Mouse (Mus musculus) C3H10T1/2 (cell line): Measurements from ENCODE around the gene Lce1l. TPM values are rescaled to one million over a fixed set of nuclear protein-coding genes. Genes with fewer than 3 reads are reported as not detected.

Experiments used
- polyA plus RNA-seq, 2 experiments: library from polyadenylated mRNA; unstranded; fragments of >200 nt; fragmentation: generic; extraction: Trizol; gene quantifications; one replicate each; pipeline ENCODE4 v1.2.1; 2012; ENCODE audit warnings: missing spikeins in 2 of 2

Lce1l gene
- polyA plus RNA-seq: not detected

GRCm38 (mm10) chr3:92851186-92851585 lies at the start of gene Lce1l:
Gene Lce1l, minus strand, starts transcription at chr3:92851286.

DNA sequence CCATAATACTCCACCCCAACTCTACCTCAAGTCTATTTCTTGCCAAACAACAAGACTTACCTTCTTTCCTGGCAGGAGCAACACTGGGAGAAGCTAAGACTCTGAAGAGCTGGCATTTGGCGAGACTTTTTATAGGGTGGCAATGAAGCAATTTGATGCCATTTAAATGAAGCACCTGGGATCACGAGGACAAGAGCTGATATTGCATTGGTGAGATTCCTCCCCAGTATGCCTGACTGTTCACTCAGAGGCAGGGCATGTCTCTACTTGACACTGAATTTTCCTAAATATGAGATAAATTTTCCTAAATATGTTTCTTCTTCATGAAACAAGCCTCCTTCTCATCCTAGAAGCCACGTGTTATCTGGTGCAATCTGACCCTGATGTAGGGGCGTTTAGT lies 19.0 kb upstream of the Lce1l start, which contains the start of gene 2310050C09Rik:
Gene 2310050C09Rik (minus strand): TSS at position 101 of the 400 bp plus-strand sequence.

GRCm38 (mm10) chr3:92827108-92827507 lies 24.0 kb downstream of the Lce1l start, which contains the start of gene Kprp:
Gene Kprp, minus strand, starts transcription at chr3:92827247.

DNA sequence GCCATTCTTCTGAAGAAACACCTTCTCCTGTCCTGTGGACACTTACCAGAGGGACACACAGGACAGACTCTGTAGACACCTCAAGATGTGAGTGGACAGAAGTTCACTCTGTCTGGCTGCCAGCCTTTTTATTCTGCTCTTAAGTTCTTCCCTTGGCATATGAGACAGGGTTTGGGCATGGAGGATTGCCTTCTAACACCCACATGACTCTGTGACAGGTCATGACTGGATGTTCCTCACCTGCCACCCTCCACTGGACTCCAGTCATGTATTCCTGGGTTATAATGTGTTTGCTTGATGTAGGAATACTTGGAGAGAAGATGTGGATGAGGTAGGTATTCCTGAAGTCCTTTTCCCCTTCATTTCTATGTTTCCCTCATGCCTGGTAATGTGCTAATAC lies 43.3 kb downstream of the Lce1l start, which contains the start of gene Lce1k:
Gene Lce1k (minus strand): TSS at position 101 of the 400 bp plus-strand sequence.

Other genes starting within 250 kb of the Lce1l start
- gene 2210017I01Rik, start 243.8 kb downstream of the Lce1l start, polyA plus RNA-seq: not detected
- not detected for gene Lce6a, start 229.6 kb downstream of the Lce1l start, polyA plus RNA-seq
- gene Lce1a1, start 203.0 kb downstream of the Lce1l start, polyA plus RNA-seq: not detected
- gene Lce1b, start 194.4 kb downstream of the Lce1l start, polyA plus RNA-seq: not detected
- gene Lce1a2, start 181.0 kb downstream of the Lce1l start, polyA plus RNA-seq: not detected
- gene Lce1c, start 172.0 kb downstream of the Lce1l start, polyA plus RNA-seq: not detected
- gene Lce1d, start 164.1 kb downstream of the Lce1l start, polyA plus RNA-seq: not detected
- not detected for gene Lce1e, start 142.2 kb downstream of the Lce1l start, polyA plus RNA-seq
- gene Lce1f, start 130.9 kb downstream of the Lce1l start, polyA plus RNA-seq: not detected
- not detected for gene Gm38119, start 112.2 kb downstream of the Lce1l start, polyA plus RNA-seq
- gene Lce1g, start 98.9 kb downstream of the Lce1l start, polyA plus RNA-seq: under 1 TPM in 1 of 2 experiments, not detected in 1; 0.39 TPM
- under 1 TPM in 1 of 2 experiments, not detected in 1; 0.08 TPM for gene Lce1h, start 86.2 kb downstream of the Lce1l start, polyA plus RNA-seq
- not detected for gene Lce1i, start 72.4 kb downstream of the Lce1l start, polyA plus RNA-seq
- not detected for gene Lce1j, start 60.8 kb downstream of the Lce1l start, polyA plus RNA-seq
- not detected for gene Lce1k, start 43.4 kb downstream of the Lce1l start, polyA plus RNA-seq
- under 1 TPM in 1 of 2 experiments, not detected in 1; 0.04 TPM for gene Kprp, start 24.0 kb downstream of the Lce1l start, polyA plus RNA-seq
- gene 2310050C09Rik, start 18.9 kb upstream of the Lce1l start, polyA plus RNA-seq: not detected
- not detected for gene Lce3a, start 74.9 kb upstream of the Lce1l start, polyA plus RNA-seq
- not detected for gene Lce3b, start 81.7 kb upstream of the Lce1l start, polyA plus RNA-seq
- gene Lce3c, start 93.2 kb upstream of the Lce1l start, polyA plus RNA-seq: not detected
- not detected for gene Lce3d, start 106.1 kb upstream of the Lce1l start, polyA plus RNA-seq
- not detected for gene Lce3e, start 115.8 kb upstream of the Lce1l start, polyA plus RNA-seq
- gene Lce3f, start 140.9 kb upstream of the Lce1l start, polyA plus RNA-seq: not detected
- under 1 TPM; 0.09 to 0.16 TPM for gene Crct1, start 164.4 kb upstream of the Lce1l start, polyA plus RNA-seq
- gene Lce1m, start 167.8 kb upstream of the Lce1l start, polyA plus RNA-seq: not detected
- not detected for gene Gm4858, start 217.5 kb upstream of the Lce1l start, polyA plus RNA-seq